Mouse (Mus musculus) layer of hippocampus, postnatal 36 days (tissue): Measurements from ENCODE around the gene Tnfrsf9. TPM values are rescaled to one million over a fixed set of nuclear protein-coding genes. Genes with fewer than 3 reads are reported as not detected.

Experiments
- DNase-seq, 2 experiments: peaks; one replicate each; pipeline ENCODE4 v3.0.0; 2022
- total RNA-seq, 2 experiments: library from RNA; stranded (reverse); gene quantifications; 2 replicates each; pipeline ENCODE4 v1.2.3; 2021

The Tnfrsf9 gene
- total RNA-seq, 2 experiments from 2014 or later: 0.61 to 1.00 TPM

GRCm38 (mm10) chr4:150937293-150938062 is 23.1 kb downstream of the Tnfrsf9 start:
- peak; percentile 41 to 59 for DNase-seq

DNA sequence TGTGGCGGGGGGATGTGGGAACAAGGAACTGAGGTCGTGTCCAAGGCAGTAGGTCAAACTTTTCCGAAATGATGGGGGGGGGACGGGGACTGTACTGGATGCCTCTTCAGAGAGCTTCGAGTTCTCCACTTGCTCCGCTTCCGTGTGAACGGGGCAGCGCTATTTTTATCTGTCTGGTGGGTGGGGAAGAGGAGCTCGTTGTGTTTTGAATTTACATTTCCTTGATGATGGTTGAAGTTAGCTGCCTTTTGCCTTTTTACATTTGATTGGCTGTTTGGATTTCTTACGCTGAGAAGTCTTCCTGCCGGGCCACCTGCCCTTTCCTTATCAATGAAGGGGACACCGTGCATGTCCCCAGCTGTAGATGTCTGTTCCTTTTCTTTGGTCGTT is 23.7 kb downstream of the Tnfrsf9 start:
- no peak for DNase-seq

DNA sequence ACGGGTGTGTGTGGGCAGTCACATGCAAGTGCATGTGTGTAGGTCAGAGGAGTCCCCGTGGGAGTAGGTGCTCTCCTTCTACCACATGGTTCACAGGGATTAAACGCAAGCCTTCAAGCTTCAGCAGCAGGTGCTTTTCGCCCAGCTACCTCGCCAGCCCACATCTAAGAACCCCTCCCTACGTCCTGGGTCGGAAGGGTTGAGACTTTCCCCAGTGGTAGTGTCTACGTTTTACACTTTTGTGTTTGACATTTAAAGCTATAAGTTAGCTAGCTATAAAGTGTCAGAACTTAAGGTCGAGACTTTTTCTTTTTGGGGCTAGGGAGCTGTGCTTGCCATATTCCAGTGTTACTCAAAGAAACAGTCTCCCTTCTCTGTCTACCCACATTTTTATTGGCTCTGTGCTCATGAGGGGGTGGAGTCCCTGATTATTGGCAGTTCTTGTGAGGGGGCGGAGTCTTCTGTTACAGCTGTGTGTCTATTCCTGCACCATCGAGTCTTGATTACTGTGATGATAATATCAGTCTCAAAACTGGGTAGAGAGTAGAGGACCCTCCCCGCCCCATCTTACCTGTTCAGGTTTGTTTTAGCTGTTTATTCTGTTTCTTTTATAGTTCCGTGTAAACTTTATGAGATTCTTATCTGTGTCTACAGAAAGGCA is 25.8 kb downstream of the Tnfrsf9 start:
- DNase-seq: no peak

GRCm38 (mm10) chr4:150944707-150945106 is 30.3 kb downstream of the Tnfrsf9 start:
- DNase-seq: no peak

GRCm38 (mm10) chr4:150950972-150951371 is 36.6 kb downstream of the Tnfrsf9 start:
- no peak for DNase-seq

GRCm38 (mm10) chr4:150956369-150957105 is 42.2 kb downstream of the Tnfrsf9 start:
- peak; percentile 23 to 45 for DNase-seq

- DNase-seq: no peak
These were observed 42.7 kb downstream of the Tnfrsf9 start for GRCm38 (mm10) chr4:150957106-150957458.

DNA sequence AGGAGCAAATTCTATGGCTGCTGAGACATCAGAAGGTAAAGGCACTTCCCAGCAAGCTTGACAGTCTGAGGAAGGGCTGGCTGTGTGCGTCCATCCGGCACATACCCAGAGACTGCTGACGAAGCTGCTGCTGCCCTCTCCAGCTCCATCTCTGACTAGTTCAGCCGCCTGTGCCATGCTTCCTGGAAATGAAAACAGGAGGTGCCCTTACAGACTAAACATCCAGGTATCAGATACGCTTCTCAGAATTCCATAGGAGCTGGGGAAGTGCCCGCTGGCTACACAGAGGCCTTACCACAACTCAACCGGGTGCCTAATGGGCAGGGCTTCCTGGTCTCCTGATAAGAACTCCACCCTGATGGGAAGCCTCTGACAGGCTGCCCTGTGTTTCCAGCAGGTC is 44.2 kb downstream of the Tnfrsf9 start:
- DNase-seq: no peak

DNA sequence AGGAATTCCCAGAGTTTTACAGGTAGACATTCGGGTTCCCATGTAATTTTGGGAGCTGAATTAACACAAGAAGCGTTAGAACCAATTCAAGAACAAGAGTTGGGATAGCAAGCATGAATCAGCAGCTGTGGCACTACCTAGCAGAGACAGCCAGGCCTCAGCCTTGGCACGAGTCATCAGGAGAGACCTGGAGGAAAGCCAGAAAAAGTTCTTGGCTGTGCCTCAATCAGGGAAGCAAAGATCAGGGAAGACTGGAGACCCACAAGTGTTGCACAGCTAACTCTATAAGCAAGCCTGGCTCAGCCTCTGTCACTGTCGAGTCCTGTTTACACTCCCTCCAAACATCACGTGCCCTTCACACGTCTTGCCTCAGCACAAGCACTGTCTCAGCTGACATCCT is 47.9 kb downstream of the Tnfrsf9 start:
- no peak for DNase-seq

- no peak for DNase-seq
These were observed 49.3 kb downstream of the Tnfrsf9 start for GRCm38 (mm10) chr4:150963711-150964110.

DNA sequence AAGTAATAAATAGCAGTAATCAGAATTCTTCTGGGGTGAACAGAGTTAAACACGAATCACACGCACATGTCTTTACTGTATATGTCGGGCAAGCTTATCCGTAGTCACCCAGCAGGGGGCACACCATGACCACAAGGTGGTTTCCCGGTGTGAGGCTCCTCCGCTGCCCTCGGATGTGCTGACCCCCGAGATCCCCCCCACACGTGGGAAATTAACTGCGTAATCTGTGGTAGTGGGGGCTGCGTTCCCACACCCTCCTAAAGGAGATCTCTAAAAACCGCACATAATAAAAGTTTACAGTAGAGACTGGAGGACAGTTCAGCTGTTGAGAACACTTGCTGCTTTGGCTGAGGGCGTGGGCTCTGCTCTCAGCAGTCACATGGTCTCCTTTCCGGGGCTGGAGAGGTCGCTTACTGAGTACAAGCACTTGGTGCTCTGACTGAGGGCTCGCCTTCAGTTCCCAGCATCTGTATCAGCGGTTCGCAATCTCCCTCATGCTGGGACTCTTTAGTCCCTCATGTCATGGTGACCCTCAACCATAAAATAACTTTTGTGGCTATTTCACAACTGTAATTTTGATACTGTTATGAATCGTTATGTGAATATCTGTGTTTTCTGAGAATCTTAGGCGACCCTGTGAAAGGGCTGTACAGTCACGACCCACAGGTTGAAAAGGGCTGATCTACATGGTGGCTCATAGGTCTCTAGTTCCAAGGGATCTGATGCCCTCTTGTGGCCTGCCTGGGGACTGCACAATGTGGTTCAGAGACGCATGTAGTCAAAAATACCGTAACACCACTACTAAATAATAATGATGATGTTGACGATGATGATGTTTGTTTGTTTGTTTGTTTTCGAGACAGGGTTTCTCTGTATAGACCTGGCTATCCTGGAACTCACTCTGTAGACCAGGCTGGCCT is 50.5 kb downstream of the Tnfrsf9 start:
- peak; percentile 80 to 85 for DNase-seq

- no peak for DNase-seq
These were observed 51.2 kb downstream of the Tnfrsf9 start for GRCm38 (mm10) chr4:150965555-150965951.

- DNase-seq: peak; percentile 51 to 73
These were observed 52.2 kb downstream of the Tnfrsf9 start for GRCm38 (mm10) chr4:150966556-150966955.

DNA sequence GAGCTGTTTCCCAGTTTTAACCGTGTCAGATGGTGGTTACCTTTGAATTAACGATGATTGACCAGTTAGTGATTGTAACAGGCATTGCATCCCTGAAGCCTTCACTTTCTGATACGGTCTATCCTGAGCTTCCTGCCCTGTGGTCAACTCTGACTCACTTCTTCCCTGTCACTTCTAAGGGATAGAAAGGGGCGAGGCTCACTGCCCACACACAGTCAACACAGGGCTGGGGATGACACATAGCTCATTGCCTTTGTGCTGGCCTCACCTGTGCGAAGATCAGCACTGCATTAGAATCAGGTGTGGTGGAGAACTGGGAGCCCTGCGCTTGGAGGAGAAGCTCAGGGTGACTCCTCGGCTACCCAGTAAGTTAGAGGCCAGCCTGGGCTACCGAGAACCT is 54.6 kb downstream of the Tnfrsf9 start:
- no peak for DNase-seq

DNA sequence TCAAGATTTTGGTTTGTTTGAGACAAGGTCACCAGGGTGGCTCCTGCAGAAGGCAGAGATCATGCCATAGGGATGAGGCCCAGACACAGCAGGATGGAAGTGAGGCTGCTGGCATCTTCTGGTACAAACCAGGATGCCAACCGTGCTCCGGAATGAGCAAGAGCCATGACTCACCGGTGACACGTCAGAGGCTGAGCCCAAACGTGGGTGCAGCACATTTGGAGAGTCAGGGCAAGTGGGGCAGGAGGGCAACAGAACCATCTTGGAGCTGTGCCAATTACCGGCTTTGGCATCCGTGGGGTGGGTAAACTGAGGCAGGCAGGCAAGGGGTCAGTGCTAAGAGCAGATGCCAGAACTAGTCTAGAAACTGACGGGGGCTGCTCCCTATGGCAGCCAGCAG is 58.9 kb downstream of the Tnfrsf9 start:
- no peak for DNase-seq

- no peak for DNase-seq
These were observed 60.8 kb downstream of the Tnfrsf9 start for GRCm38 (mm10) chr4:150975145-150975544.

DNA sequence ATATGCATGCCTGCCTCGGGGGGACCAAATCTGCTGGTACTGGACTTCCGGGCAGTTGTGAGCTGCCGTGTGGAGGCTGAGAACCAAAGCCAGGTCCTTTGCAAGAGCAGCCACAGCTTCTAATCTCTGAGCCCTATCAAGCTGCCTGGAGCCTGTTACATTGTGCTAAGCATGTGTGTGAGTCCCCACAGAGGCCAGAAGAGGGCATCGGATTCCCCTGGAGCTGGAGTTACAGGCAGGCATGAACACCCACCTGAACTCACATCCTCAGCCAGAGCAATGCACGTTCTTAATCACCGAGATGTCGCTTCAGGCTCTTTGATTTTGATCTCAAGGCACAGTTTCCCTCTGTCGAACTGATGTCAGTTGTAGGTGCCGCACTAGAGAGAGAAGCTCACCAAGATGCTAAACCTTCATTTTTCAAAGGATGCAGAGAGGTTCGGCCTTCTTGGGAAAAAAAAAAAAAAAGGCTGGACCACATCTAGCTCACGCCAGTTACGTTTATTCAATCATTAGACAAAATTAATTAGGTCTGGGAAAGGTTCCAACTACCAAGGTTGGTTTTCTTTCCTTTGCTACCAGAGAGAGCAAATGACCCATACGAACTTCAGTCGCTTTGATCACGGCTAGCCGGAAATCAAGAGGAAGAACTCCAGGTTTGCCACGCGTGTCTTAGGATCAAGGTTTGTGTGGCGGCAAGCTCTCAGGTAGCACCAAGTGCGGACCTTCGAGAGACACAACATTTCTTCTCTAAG is 64.0 kb downstream of the Tnfrsf9 start:
- no peak for DNase-seq

DNA sequence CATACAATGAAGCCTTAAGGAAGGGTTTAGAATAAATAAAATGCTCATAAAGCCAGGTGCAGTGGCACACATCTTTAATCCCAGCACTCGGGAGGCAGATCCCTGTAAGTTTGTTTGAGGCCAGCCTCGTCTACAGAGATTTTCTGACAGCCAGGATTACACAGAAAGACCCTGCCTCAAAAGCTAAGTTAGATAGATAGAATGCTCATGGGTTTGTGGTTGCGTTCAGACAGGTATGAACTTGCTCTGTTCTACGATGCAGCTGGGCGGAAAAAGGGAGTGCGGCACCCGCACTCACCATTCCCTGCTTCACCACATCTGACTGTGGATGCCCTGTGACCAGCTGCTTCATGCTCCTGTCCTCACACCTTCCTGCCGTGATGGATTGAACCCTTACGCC is 65.1 kb downstream of the Tnfrsf9 start:
- no peak for DNase-seq

DNA sequence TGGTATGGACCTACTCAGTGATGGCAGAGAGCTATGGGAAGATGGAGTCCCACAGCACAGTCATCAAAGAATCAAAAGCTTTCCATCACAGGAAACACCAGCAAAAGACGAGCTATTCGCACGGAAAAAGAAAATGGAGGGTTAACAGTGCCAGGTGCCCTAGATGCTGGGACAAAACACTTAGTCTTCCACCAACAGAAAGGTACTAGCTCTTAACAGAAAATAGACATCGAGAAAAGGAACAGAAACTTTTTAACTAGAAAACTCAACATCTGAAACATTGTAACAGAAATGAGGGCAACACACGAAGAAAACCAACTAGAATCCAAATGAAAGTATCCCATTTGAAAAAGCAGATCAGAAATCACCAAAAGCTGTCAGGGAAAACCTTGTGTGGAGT is 65.8 kb downstream of the Tnfrsf9 start:
- no peak for DNase-seq

GRCm38 (mm10) chr4:150990148-150990547 is 75.8 kb downstream of the Tnfrsf9 start:
- no peak for DNase-seq
